Mouse (Mus musculus): ENCODE measurements at regions not wholly inside any gene's neighbourhood (a gene's known extent, or its start where the extent isn't known, plus 50 kb on each side); places are given as distances from the start of the nearest gene placed in this dataset.

DNA sequence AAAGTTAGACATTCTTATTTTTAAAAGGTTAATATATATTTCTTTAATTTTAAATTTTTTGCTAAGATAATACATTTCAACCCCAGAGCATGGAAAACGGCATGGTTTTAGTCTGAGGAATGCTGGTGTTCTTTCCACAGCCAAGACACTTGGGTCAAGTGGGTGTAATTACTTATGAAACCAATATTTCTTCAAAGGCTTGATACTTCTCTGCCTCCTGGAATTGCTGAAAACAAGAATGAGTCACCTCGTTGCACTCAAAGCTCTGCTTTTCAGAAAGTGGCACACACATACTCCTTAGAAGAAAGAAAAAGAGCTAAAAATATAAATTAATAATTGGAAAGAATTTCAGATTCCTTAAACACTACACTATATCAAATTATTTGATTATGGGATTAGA lies 331.8 kb upstream of the Btbd3 start:
- TF ChIP-seq POLR2A (IDR thresholded peaks at IDR 0.05; ENCODE audit: low read depth, low read length) (no peak), CTCF (IDR thresholded peaks at IDR 0.05; ENCODE audit: extremely low read depth, insufficient read length, insufficient replicate concordance, low read depth, low read length) (no peak)
- Histone ChIP-seq H3K4me1 (ENCODE audit: control insufficient read depth, insufficient read depth, insufficient read length, low read length) (no peaks in the 10 kb centered on the region), H3K27me3 (ENCODE audit: control insufficient read depth, insufficient read depth, low read length) (no peaks in the 10 kb centered on the region), H3K4me3 (ENCODE audit: low read depth, low read length) (no peak overlapping the region), H3K36me3 (ENCODE audit: control insufficient read depth, insufficient read depth, low read length) (no peaks in the 10 kb centered on the region), H3K27ac (ENCODE audit: insufficient read depth, low read depth, low read length) (no peak overlapping the region)
- WGBS = 76% methylated on average over 2 of the region's 2 CpGs

DNA sequence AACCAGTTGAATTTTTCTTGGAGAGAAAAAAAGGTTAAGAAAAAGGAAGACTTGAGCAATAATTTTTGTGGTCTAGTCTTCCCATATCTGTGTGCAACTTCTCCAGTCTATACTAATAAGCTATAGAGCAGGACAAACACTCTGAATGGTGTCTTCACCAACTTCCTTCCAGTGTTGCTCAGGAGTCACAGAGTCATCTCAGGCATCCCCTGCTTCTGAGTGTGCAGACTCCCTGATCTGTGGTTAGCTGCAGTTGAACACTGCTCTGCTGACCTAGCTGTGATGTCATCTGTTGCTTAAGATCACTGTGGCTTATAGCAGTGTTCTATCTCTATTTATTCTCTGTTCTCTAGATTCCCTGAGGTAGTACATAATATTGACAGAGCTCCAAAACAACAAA lies 357.9 kb upstream of the Btbd3 start:
- no peak overlapping the region for H3K4me3 ChIP-seq (ENCODE audit: low read depth, low read length)
- H3K4me1 ChIP-seq (ENCODE audit: control insufficient read depth, insufficient read depth, insufficient read length, low read length) = no peaks in the 10 kb centered on the region
- TF ChIP-seq POLR2A (IDR thresholded peaks at IDR 0.05; ENCODE audit: low read depth, low read length) (no peak), CTCF (IDR thresholded peaks at IDR 0.05; ENCODE audit: extremely low read depth, insufficient read length, insufficient replicate concordance, low read depth, low read length) (no peak)
- H3K27me3 ChIP-seq (ENCODE audit: control insufficient read depth, insufficient read depth, low read length) = no peaks in the 10 kb centered on the region
- H3K27ac ChIP-seq (ENCODE audit: insufficient read depth, low read depth, low read length) = no peak overlapping the region
- no peaks in the 10 kb centered on the region for H3K36me3 ChIP-seq (ENCODE audit: control insufficient read depth, insufficient read depth, low read length)

DNA sequence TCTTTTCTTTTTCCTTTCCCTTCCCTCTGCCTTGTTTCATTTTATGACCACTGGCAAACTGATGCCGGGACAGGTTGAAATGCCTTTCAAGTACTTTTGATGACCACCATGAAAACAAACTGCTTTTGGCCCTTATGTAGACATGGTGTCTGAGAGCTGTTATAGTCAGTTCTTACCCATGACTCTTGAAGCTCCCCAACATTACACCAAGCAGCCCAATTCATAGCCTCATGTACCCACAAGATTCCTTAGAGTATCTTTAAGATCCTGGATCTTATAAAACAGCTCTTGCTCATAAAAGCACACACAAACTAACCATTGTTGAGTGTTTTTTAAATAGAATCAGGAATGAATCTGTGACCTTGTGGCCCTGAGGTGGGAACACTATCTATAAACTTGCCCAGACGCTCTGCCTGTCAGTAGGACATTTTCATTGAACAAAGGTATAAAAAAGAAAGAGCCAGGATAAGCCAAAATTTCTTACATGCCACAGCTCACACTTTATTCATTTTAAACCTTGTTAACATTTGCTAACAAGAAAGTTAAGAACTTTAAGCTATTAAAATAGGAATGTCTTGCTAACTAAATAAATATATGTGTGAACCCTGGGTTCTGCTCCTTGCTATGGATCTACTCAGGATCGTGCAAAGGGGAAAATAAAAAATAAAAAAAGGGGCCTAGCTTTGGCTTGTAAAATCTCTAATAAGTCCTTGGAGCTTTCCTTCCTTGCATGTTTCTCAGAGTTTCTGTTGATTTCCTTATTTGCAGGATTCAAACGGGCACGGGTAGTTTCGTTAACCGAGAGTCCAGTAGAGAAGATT lies 375.9 kb upstream of the Btbd3 start:
- no peak overlapping the region for H3K27ac ChIP-seq (ENCODE audit: insufficient read depth, low read depth, low read length)
- no peak overlapping the region for H3K4me3 ChIP-seq (ENCODE audit: low read depth, low read length)
- H3K36me3 ChIP-seq (ENCODE audit: control insufficient read depth, insufficient read depth, low read length) = no peaks in the 10 kb centered on the region
- no peaks in the 10 kb centered on the region for H3K4me1 ChIP-seq (ENCODE audit: control insufficient read depth, insufficient read depth, insufficient read length, low read length)
- H3K27me3 ChIP-seq (ENCODE audit: control insufficient read depth, insufficient read depth, low read length) = no peaks in the 10 kb centered on the region
- TF ChIP-seq POLR2A (IDR thresholded peaks at IDR 0.05; ENCODE audit: low read depth, low read length) = no peak
- TF ChIP-seq CTCF (IDR thresholded peaks at IDR 0.05; ENCODE audit: extremely low read depth, insufficient read length, insufficient replicate concordance, low read depth, low read length) = no peak
- WGBS = 82% methylated on average over 7 of the region's 7 CpGs

DNA sequence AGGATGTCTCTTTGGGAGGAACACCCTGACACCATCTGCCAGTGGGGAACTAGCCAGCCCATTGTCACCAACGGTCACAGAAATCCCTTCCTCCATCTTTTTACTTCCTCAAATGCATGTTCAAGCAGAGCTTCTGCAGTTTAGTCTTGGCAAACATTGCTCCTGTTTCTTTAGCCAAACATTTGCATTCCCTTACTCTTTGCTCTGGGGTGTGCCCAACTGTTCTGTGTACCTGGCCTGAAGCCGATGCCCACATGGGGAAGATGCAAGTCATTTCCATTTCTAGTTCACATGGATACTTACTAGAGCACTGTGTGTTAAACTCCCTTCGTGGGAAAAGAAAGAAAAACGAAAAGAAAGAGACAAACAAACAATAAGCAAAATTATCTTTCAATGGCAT lies 386.7 kb upstream of the Btbd3 start:
- H3K4me1 ChIP-seq (ENCODE audit: control insufficient read depth, insufficient read depth, insufficient read length, low read length) = no peaks in the 10 kb centered on the region
- no peak for TF ChIP-seq CTCF (IDR thresholded peaks at IDR 0.05; ENCODE audit: extremely low read depth, insufficient read length, insufficient replicate concordance, low read depth, low read length)
- no peak for TF ChIP-seq POLR2A (IDR thresholded peaks at IDR 0.05; ENCODE audit: low read depth, low read length)
- H3K36me3 ChIP-seq (ENCODE audit: control insufficient read depth, insufficient read depth, low read length) = no peaks in the 10 kb centered on the region
- 43% methylated on average over 4 of the region's 4 CpGs for WGBS
- no peak overlapping the region for H3K4me3 ChIP-seq (ENCODE audit: low read depth, low read length)
- H3K27me3 ChIP-seq (ENCODE audit: control insufficient read depth, insufficient read depth, low read length) = no peaks in the 10 kb centered on the region
- H3K27ac ChIP-seq (ENCODE audit: insufficient read depth, low read depth, low read length) = no peak overlapping the region

DNA sequence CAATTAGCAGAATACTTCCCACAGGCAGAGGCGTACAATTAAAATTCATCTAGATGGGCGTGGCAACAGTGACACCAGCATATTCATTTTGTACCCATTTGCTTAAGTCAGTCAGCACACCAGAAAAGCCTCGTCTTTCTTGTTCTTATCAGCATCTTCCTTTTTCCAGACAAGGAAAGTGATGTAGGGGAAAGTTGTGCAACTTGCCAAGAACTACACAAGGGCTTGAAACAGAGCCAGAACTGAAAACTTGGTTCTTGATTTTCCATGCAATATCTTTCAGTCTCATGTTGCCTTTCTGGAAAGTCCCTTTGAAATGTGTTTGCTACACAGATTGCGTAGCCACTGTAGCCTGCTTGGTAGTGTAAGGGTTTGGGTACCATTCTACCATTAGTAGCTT lies 401.9 kb upstream of the Btbd3 start:
- 53% methylated on average over 4 of the region's 4 CpGs for WGBS
- Histone ChIP-seq H3K27me3 (ENCODE audit: control insufficient read depth, insufficient read depth, low read length) (no peaks in the 10 kb centered on the region), H3K27ac (ENCODE audit: insufficient read depth, low read depth, low read length) (no peak overlapping the region), H3K4me1 (ENCODE audit: control insufficient read depth, insufficient read depth, insufficient read length, low read length) (no peaks in the 10 kb centered on the region), H3K4me3 (ENCODE audit: low read depth, low read length) (no peak overlapping the region), H3K36me3 (ENCODE audit: control insufficient read depth, insufficient read depth, low read length) (no peaks in the 10 kb centered on the region)
- TF ChIP-seq CTCF (IDR thresholded peaks at IDR 0.05; ENCODE audit: extremely low read depth, insufficient read length, insufficient replicate concordance, low read depth, low read length) (no peak), POLR2A (IDR thresholded peaks at IDR 0.05; ENCODE audit: low read depth, low read length) (no peak)

DNA sequence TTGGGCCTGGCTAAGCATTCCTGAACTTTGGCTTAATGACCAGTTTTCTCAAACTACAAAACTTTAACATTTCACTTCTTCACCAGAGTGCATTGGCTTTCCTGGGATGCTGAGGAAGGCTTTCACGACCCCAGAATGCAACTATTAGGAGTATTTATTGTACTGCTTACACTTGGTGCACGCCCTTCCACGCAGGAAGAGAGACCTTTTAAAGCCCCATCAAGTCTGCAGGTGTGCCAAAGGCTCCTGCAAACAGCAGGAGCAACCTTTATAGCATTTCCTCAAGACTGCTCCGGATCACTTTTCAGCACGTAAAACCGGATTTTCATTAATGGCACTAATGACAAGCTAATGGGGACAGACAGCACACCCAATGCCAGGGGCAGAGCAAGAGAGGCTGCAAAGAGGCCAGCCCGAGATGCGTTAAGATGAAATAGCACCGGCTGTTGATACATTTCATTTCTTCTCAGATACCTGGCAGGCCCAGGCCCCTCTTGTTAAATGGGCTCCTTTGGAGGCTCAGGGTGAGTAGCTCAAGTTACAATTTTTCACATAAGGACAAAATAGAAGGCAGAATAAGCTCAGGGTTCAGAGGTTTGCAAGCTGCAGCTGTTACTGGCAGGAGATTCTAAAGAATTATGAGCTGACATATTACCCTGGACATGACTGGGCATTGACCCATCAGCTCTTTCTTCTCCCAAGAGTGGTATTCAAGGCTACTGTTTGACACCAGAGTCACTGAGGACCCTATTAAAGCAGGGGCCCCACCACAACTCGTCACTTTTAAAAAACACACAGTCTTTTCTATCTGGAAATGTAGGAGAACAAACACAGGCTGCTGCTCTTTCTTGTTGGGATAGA lies 402.7 kb upstream of the Btbd3 start:
- Histone ChIP-seq H3K4me1 (ENCODE audit: control insufficient read depth, insufficient read depth, insufficient read length, low read length) (no peaks in the 10 kb centered on the region), H3K4me3 (ENCODE audit: low read depth, low read length) (no peak overlapping the region), H3K27ac (ENCODE audit: insufficient read depth, low read depth, low read length) (no peak overlapping the region), H3K27me3 (ENCODE audit: control insufficient read depth, insufficient read depth, low read length) (no peaks in the 10 kb centered on the region), H3K36me3 (ENCODE audit: control insufficient read depth, insufficient read depth, low read length) (no peaks in the 10 kb centered on the region)
- WGBS = 72% methylated on average over 10 of the region's 10 CpGs
- TF ChIP-seq CTCF (IDR thresholded peaks at IDR 0.05; ENCODE audit: extremely low read depth, insufficient read length, insufficient replicate concordance, low read depth, low read length) = no peak
- no peak for TF ChIP-seq POLR2A (IDR thresholded peaks at IDR 0.05; ENCODE audit: low read depth, low read length)

DNA sequence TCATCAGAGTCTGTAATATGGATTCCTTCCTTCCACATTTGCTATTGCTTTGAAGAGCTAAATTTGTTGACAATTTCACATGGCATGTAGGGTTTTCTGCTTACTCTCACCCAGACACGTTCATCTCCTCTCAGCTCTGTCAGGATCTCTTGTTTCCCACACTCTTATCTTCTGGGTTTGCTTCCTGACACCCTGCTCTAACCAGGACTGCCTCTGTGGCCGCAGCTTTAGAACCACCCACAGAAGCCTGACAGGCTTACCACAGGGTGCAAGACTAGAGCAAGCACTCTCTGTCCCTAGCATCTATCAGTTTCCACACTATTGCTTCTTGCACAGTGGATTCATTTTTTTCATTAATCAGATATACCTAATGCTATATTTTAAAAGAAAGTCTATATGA lies 408.5 kb upstream of the Btbd3 start:
- H3K27ac ChIP-seq (ENCODE audit: insufficient read depth, low read depth, low read length) = no peak overlapping the region
- no peak overlapping the region for H3K4me3 ChIP-seq (ENCODE audit: low read depth, low read length)
- no peaks in the 10 kb centered on the region for H3K36me3 ChIP-seq (ENCODE audit: control insufficient read depth, insufficient read depth, low read length)
- no peaks in the 10 kb centered on the region for H3K27me3 ChIP-seq (ENCODE audit: control insufficient read depth, insufficient read depth, low read length)
- 24% methylated on average over 2 of the region's 2 CpGs for WGBS
- TF ChIP-seq POLR2A (IDR thresholded peaks at IDR 0.05; ENCODE audit: low read depth, low read length) (no peak), CTCF (IDR thresholded peaks at IDR 0.05; ENCODE audit: extremely low read depth, insufficient read length, insufficient replicate concordance, low read depth, low read length) (no peak)
- no peaks in the 10 kb centered on the region for H3K4me1 ChIP-seq (ENCODE audit: control insufficient read depth, insufficient read depth, insufficient read length, low read length)
